Mouse (Mus musculus) liver, embryonic 14.5 days (tissue): ENCODE data around the gene Sytl3. TPM values are rescaled to one million over a fixed set of nuclear protein-coding genes. Genes with fewer than 3 reads are reported as not detected.

Experiments used
- ATAC-seq: fragments of 200-750 bp; cut with Nextera tagmentation; 2 replicates; pipeline ENCODE4 v1.8.0; 2017; ENCODE audit warnings: moderate number of reproducible peaks, mild to moderate bottlenecking, moderate library complexity; ENCODE audit not compliant: insufficient read depth
- DNase-seq, 3 experiments: peaks; one replicate each; pipeline ENCODE4 v3.0.0-alpha.2; 2012 to 2013; ENCODE audit warnings: low read depth in 3 of 3, low spot score in 3 of 3
- H3K27ac ChIP-seq: fragments of 300-500 bp; sonication (generic); 2 replicates; pipeline ENCODE4 v1.5.1; 2014; ENCODE audit warnings: moderate library complexity, mild to moderate bottlenecking, control low read depth, inconsistent platforms
- H3K27me3 ChIP-seq: fragments of 300-500 bp; sonication (generic); 2 replicates; pipeline ENCODE4 v1.6.1; 2014; ENCODE audit warnings: mild to moderate bottlenecking, low read length, moderate library complexity; ENCODE audit not compliant: control insufficient read depth, insufficient read depth
- H3K36me3 ChIP-seq: fragments of 300-500 bp; sonication (generic); replicated peaks from 2 replicates; pipeline ENCODE4 v1.6.1; 2014; ENCODE audit warnings: low read depth; ENCODE audit not compliant: control insufficient read depth, insufficient read depth
- H3K4me1 ChIP-seq, 2 experiments: fragments of 200-500 bp in 1 of 2; fragments of 300-500 bp in 1 of 2; sonication (generic) in 1 of 2; replicated peaks; 2 replicates each; pipeline ENCODE4 v1.6.1; 2012 to 2014; ENCODE audit warnings: antibody characterized with exemption in 1 of 2, inconsistent platforms in 1 of 2, low read length in 1 of 2; ENCODE audit not compliant: control insufficient read depth in 2 of 2, insufficient read depth in 2 of 2
- H3K4me2 ChIP-seq: fragments of 300-500 bp; sonication (generic); 2 replicates; pipeline ENCODE4 v1.6.1; 2014; ENCODE audit warnings: low read depth, mild to moderate bottlenecking, control low read depth, moderate library complexity
- H3K4me3 ChIP-seq, 2 experiments: fragments of 200-500 bp in 1 of 2; fragments of 300-500 bp in 1 of 2; sonication (generic) in 1 of 2; 2 replicates each; pipeline ENCODE4 v1.5.1; 2012 to 2014; ENCODE audit warnings: low read depth in 2 of 2, low read length in 2 of 2, mild to moderate bottlenecking in 2 of 2, control low read depth in 1 of 2, inconsistent platforms in 1 of 2, moderate library complexity in 1 of 2; ENCODE audit not compliant: insufficient read depth in 1 of 2
- H3K9ac ChIP-seq: fragments of 300-500 bp; sonication (generic); replicated peaks from 2 replicates; pipeline ENCODE4 v1.6.1; 2014; ENCODE audit warnings: mild to moderate bottlenecking, control low read depth, moderate library complexity
- H3K9me3 ChIP-seq: fragments of 300-500 bp; sonication (generic); 2 replicates; pipeline ENCODE4 v1.6.1; 2016; ENCODE audit warnings: low read length, mixed read lengths; ENCODE audit not compliant: control insufficient read depth
- CTCF ChIP-seq: IDR thresholded peaks from 2 replicates; pipeline ENCODE4 v1.5.1; 2016; ENCODE audit warnings: antibody characterized with exemption, low read depth, control low read depth
- EP300 ChIP-seq: IDR thresholded peaks from 2 replicates; pipeline ENCODE4 v1.6.1; 2016; ENCODE audit warnings: antibody characterized with exemption, low read depth
- WGBS: fragments of 180-500 bp; shearing (Covaris S2); extraction: QIAGEN DNeasy Blood & Tissue Kit; methylation state at CpG from one replicate; pipeline ENCODE4 v1.1.7; 2014; ENCODE audit not compliant: insufficient replicate concordance; 5-methylcytosine and 5-hydroxymethylcytosine counted together
- polyA plus RNA-seq, 2 experiments: library from polyadenylated mRNA; depleted of rRNA in 1 of 2; stranded (reverse) in 1 of 2; unstranded in 1 of 2; fragments of >200 nt; fragmentation: Nextera tagmentation in 1 of 2; extraction: Ambion mirVana in 1 of 2; gene quantifications; 2 replicates each; pipeline versions ENCODE4 v1.2.1 to v1.2.3; 2012 to 2014

Gene Sytl3
- polyA plus RNA-seq, 2 experiments = 0.06 TPM; not detected in 1

GRCm38 (mm10) chr17:6764730-6765129 lies 105.8 kb downstream of the Sytl3 start:
- Histone ChIP-seq H3K36me3 (no peaks in the 10 kb centered on the region), H3K4me3 (no peak overlapping the region), H3K4me1 (peaks cover 19 to 57% of the 10 kb centered on the region in 2 experiments), H3K4me2 (no peak overlapping the region), H3K9ac (no peak overlapping the region), H3K27me3 (no peaks in the 10 kb centered on the region), H3K27ac (no peak overlapping the region), H3K9me3 (no peaks in the 10 kb centered on the region)
- DNase-seq (no peak), ATAC-seq (no peak)
- TF ChIP-seq EP300 (no peak), CTCF (no peak)
- WGBS = 80% methylated on average over 4 of the region's 4 CpGs

- no peaks in the 10 kb centered on the region for H3K27me3 ChIP-seq
- no peaks in the 10 kb centered on the region for H3K9me3 ChIP-seq
- H3K36me3 ChIP-seq = no peaks in the 10 kb centered on the region
- WGBS = 80% methylated on average over 2 of the region's 2 CpGs
- no peak overlapping the region for H3K9ac ChIP-seq
- H3K4me2 ChIP-seq = no peak overlapping the region
- no peak overlapping the region for H3K4me3 ChIP-seq
- no peak overlapping the region for H3K27ac ChIP-seq
- peaks cover 19 to 57% of the 10 kb centered on the region in 2 experiments for H3K4me1 ChIP-seq
- TF ChIP-seq EP300 = no peak
- no peak for TF ChIP-seq CTCF
- DNase-seq (no peak), ATAC-seq (no peak)
Observed at GRCm38 (mm10) chr17:6765886-6766285, 107.0 kb downstream of the Sytl3 start.

DNA sequence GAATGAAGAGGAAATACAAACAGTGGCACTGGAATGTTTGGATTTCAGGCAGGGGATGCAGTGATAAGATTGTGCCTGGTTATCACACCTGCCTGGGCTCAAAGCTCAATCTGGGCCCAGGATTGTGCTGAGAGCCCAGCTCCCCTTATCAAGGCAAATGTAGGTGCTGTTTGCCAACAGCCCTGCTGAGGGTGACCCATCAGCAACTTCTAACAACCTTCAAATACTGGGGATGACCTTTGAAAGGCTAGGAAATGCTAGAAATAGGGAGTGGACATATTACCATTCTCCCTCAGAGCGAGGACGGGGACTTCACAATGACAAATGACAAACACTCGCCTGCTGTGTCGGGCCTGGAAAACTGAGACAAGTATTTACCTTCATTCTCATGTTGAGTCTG lies 107.9 kb downstream of the Sytl3 start:
- DNase-seq = no peak
- H3K4me2 ChIP-seq = no peak overlapping the region
- no peak overlapping the region for H3K27ac ChIP-seq

DNA sequence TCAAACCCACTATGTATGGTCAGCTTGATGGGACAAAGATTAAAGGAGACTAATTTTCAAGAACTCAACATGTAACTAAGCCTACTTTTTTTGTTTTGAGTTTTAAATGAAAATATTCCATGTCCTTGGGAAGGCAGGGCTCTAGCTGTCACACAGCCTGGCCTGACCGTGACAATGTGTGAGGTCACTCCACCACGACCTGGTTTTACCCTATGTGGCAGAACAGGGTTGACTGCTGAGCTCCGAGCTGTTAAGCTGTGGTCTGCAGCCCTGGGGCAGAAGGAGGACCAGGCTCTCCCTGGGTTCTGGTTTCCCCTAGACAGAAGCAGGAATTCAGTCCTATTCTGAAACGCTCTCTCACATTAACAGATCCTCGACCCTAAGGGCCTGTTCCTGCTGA lies 108.9 kb downstream of the Sytl3 start:
- H3K4me2 ChIP-seq = no peak overlapping the region
- no peaks in the 10 kb centered on the region for H3K27me3 ChIP-seq
- no peak overlapping the region for H3K27ac ChIP-seq
- ATAC-seq (no peak), DNase-seq (no peak)
- no peaks in the 10 kb centered on the region for H3K36me3 ChIP-seq
- H3K4me1 ChIP-seq = peaks cover 19 to 49% of the 10 kb centered on the region in 2 experiments
- H3K9me3 ChIP-seq = no peaks in the 10 kb centered on the region
- no peak overlapping the region for H3K9ac ChIP-seq
- H3K4me3 ChIP-seq = no peak overlapping the region
- WGBS = 54% methylated on average over 5 of the region's 5 CpGs
- TF ChIP-seq EP300 (no peak), CTCF (no peak)

More for the DNA sequence above, 107.9 kb downstream of the Sytl3 start:
- H3K9me3 ChIP-seq = no peaks in the 10 kb centered on the region
- no peak overlapping the region for H3K4me3 ChIP-seq
- WGBS = 77% methylated on average over 4 of the region's 4 CpGs
- no peaks in the 10 kb centered on the region for H3K27me3 ChIP-seq
- no peak for TF ChIP-seq CTCF
- TF ChIP-seq EP300 = no peak
- H3K4me1 ChIP-seq = peaks cover 19 to 54% of the 10 kb centered on the region in 2 experiments
- peak; percentile 38; the same call in 1 of the 2 replicates for ATAC-seq
- H3K36me3 ChIP-seq = no peaks in the 10 kb centered on the region
- no peak overlapping the region for H3K9ac ChIP-seq

GRCm38 (mm10) chr17:6768301-6768788 lies 109.5 kb downstream of the Sytl3 start:
- no peak overlapping the region for H3K4me3 ChIP-seq
- peaks cover 19 to 46% of the 10 kb centered on the region in 2 experiments for H3K4me1 ChIP-seq
- H3K27ac ChIP-seq = no peak overlapping the region
- DNase-seq = no peak
- 59% methylated on average over 5 of the region's 5 CpGs for WGBS
- no peak overlapping the region for H3K9ac ChIP-seq
- H3K4me2 ChIP-seq = no peak overlapping the region
- H3K36me3 ChIP-seq = no peaks in the 10 kb centered on the region
- no peak for ATAC-seq
- TF ChIP-seq EP300 (no peak), CTCF (no peak)
- H3K27me3 ChIP-seq = no peaks in the 10 kb centered on the region
- H3K9me3 ChIP-seq = no peaks in the 10 kb centered on the region
